Mouse (Mus musculus) B cell, adult 62 days (primary cell): Measurements from ENCODE around the gene Arl16. TPM values are rescaled to one million over a fixed set of nuclear protein-coding genes. Genes with fewer than 3 reads are reported as not detected.

Source experiments
- total RNA-seq: library from RNA; stranded (reverse); gene quantifications from 4 replicates; pipeline ENCODE4 v1.2.4, GENCODE M21; 2023

The Arl16 gene
- 4.9 to 14.4 TPM (median 11.7 TPM) in 4 replicates for total RNA-seq

GRCm38 (mm10) chr11:120467051-120467735 lies at the start of gene Arl16:
TSS of gene Arl16 (minus strand) at chr11:120467607.

GRCm38 (mm10) chr11:120491317-120492023 lies 24.1 kb upstream of the Arl16 start, which contains the start of gene Slc25a10:
TSS of gene Slc25a10 (plus strand) at chr11:120491840.

GRCm38 (mm10) chr11:120484265-120484981 lies 17.0 kb upstream of the Arl16 start, which contains the start of gene Mrpl12:
TSS of gene Mrpl12 (plus strand) at chr11:120484613.

GRCm38 (mm10) chr11:120457772-120458751 lies 9.3 kb downstream of the Arl16 start, which contains the start of the genes Oxld1 and Ccdc137:
TSS of gene Oxld1 (minus strand) at chr11:120458068.
TSS of gene Ccdc137 (plus strand) at chr11:120458115.

GRCm38 (mm10) chr11:120453306-120453705 lies 14.1 kb downstream of the Arl16 start, which contains the start of gene Pde6g:
TSS of gene Pde6g (minus strand) at chr11:120453500.

GRCm38 (mm10) chr11:120442344-120442743 lies 25.1 kb downstream of the Arl16 start, which contains the start of gene Tspan10:
TSS of gene Tspan10 (plus strand) at chr11:120442644.

GRCm38 (mm10) chr11:120437152-120437856 lies 30.1 kb downstream of the Arl16 start, which contains the start of gene Nploc4:
TSS of gene Nploc4 (minus strand) at chr11:120437708.

Other genes starting within 250 kb of the Arl16 start
- 0.12 to 0.75 TPM (median 0.14 TPM) in 3 of 4 replicates, not detected in the other for gene Bahcc1, start 234.7 kb downstream of the Arl16 start, total RNA-seq
- gene Actg1, start 119.1 kb downstream of the Arl16 start, total RNA-seq: 1,282 to 1,325 TPM (median 1,304 TPM) in 4 replicates
- gene Fscn2, start 106.1 kb downstream of the Arl16 start, total RNA-seq: not detected in 4 replicates
- gene Faap100, start 88.8 kb downstream of the Arl16 start, total RNA-seq: 16.9 to 32.5 TPM (median 24.3 TPM) in 4 replicates
- 65.3 to 69.1 TPM (median 67.1 TPM) in 4 replicates for gene Nploc4, start 29.9 kb downstream of the Arl16 start, total RNA-seq
- 0.69 to 24.1 TPM in 2 of 4 replicates, not detected in the others for gene Tspan10, start 25.0 kb downstream of the Arl16 start, total RNA-seq
- 0.88 TPM in 1 of 4 replicates, not detected in the others for gene Pde6g, start 14.1 kb downstream of the Arl16 start, total RNA-seq
- gene Oxld1, start 9.5 kb downstream of the Arl16 start, total RNA-seq: 4.3 to 7.5 TPM (median 4.8 TPM) in 4 replicates
- 28.8 to 40.2 TPM (median 32.1 TPM) in 4 replicates for gene Ccdc137, start 9.5 kb downstream of the Arl16 start, total RNA-seq
- gene Mrpl12, start 17.0 kb upstream of the Arl16 start, total RNA-seq: 31.5 to 40.7 TPM (median 34.0 TPM) in 4 replicates
- gene Slc25a10, start 24.2 kb upstream of the Arl16 start, total RNA-seq: 12.3 to 14.2 TPM (median 13.2 TPM) in 4 replicates
- not detected in 4 replicates for gene Gcgr, start 63.1 kb upstream of the Arl16 start, total RNA-seq
- gene Mcrip1, start 82.1 kb upstream of the Arl16 start, total RNA-seq: 38.2 to 45.1 TPM (median 40.3 TPM) in 4 replicates
- not detected in 4 replicates for gene Ppp1r27, start 83.5 kb upstream of the Arl16 start, total RNA-seq
- gene P4hb, start 105.6 kb upstream of the Arl16 start, total RNA-seq: 147 to 174 TPM (median 161 TPM) in 4 replicates
- 511 to 532 TPM (median 521 TPM) in 4 replicates for gene Arhgdia, start 114.0 kb upstream of the Arl16 start, total RNA-seq
- 140 to 161 TPM (median 155 TPM) in 4 replicates for gene Alyref, start 130.8 kb upstream of the Arl16 start, total RNA-seq
- gene Anapc11, start 130.8 kb upstream of the Arl16 start, total RNA-seq: 39.9 to 45.2 TPM (median 44.4 TPM) in 4 replicates
- gene Npb, start 140.9 kb upstream of the Arl16 start, total RNA-seq: not detected in 4 replicates
- 101 to 110 TPM (median 102 TPM) in 4 replicates for gene Pcyt2, start 150.3 kb upstream of the Arl16 start, total RNA-seq
- 95.8 to 118 TPM (median 106 TPM) in 4 replicates for gene Sirt7, start 157.6 kb upstream of the Arl16 start, total RNA-seq
- 66.1 to 75.4 TPM (median 73.7 TPM) in 4 replicates for gene Mafg, start 166.0 kb upstream of the Arl16 start, total RNA-seq
- 0.81 to 4.3 TPM (median 1.4 TPM) in 4 replicates for gene Pycr1, start 176.2 kb upstream of the Arl16 start, total RNA-seq
- gene Myadml2, start 180.6 kb upstream of the Arl16 start, total RNA-seq: 1.5 to 2.0 TPM in 2 of 4 replicates, not detected in the others
- not detected in 4 replicates for gene Notum, start 193.6 kb upstream of the Arl16 start, total RNA-seq
- 95.9 to 114 TPM (median 110 TPM) in 4 replicates for gene Aspscr1, start 205.4 kb upstream of the Arl16 start, total RNA-seq
- 26.6 to 39.0 TPM (median 29.3 TPM) in 4 replicates for gene Cenpx, start 246.1 kb upstream of the Arl16 start, total RNA-seq
- gene Lrrc45, start 246.3 kb upstream of the Arl16 start, total RNA-seq: 36.7 to 47.4 TPM (median 37.6 TPM) in 4 replicates